Mouse (Mus musculus) lung, adult 18-20 months (tissue): ENCODE measurements at regions not wholly inside any gene's neighbourhood (a gene's known extent, or its start where the extent isn't known, plus 50 kb on each side); places are given as distances from the start of the nearest gene placed in this dataset.
A peak's percentile ranks its signal among the peaks of the same experiment; 100 is the strongest.

ENCODE experiments used
- DNase-seq, 2 experiments: peaks; one replicate each; pipeline ENCODE4 v3.0.0; 2022; ENCODE audit warnings: mixed read lengths in 2 of 2

DNA sequence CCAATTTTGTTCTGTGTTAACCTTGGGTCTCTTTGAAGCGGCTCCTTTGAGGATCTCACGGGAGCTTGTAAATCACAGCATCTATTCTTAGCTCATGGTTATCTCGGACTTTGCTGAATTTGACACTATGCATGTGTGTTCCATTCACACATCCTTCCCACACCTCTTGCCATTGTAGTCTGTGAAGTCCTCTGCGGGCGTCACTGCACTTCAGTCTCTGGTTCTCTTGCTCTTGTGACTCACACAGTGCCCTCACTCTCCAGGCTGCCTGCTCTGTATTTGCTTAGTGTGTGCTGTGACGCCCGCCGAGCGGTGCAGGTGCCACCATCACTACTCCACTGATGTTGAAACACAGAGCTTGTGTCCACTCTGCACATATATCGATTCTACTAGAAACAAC, 1271.2 kb downstream of the Synb start:
- DNase-seq: no peak

DNA sequence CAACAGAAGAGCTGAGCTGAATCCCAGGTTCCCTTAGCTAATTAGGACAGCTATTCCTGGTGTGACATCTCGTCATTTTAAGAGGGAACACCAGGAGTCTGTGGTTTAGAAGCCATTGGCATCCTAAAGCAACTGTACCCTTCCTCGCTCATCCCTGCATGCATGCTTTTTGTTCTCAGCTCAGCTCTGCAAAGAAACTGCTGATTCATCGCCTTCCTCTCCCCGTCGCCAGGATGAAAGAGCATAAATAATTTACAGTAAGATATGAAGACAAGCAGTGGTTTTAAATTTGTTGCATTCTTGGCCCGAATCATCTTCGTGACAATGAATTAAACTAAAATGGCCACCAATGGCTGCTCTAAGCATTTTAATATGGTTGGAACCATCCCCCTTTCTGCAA, 1272.9 kb downstream of the Synb start:
- DNase-seq: no peak

DNA sequence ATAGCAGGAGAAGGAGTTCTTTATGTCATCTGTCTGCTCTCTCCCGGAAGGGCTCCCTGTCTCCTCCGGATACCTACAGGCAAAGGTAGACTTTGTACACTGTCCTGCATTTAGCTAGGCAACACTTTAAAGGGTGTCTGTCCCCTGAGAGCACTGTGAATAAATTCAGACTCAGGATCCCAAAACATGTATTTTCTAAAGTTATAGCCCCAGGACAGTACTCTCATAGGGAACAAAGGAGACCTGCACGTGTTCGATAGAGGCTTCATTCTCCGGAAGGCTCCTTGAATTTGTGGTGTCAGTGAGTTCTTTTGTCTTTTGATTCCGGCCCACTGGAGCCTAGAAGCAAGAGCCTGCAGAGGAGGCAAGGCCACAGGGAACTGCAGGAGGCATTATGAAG, 1273.3 kb downstream of the Synb start:
- no peak for DNase-seq

DNA sequence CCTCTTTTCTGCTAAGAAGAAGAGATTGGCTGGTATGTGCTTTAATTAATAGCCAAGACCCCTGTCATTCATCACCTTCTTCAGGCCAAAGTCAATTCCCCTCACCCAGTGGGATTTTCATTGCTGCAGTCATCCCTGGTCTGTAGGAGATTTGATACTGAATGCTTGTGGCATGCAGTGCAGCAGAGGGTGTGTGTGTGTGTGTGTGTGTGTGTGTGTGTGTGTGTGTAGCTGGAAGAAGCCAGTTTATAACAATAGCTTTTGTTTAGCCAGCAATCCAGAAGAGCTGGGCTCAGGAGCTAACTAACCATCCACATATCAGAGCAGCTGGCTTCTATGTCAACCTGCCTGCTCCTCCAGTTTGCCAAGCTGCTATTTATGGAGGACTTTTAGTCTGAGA, 1275.4 kb downstream of the Synb start:
- DNase-seq: no peak

DNA sequence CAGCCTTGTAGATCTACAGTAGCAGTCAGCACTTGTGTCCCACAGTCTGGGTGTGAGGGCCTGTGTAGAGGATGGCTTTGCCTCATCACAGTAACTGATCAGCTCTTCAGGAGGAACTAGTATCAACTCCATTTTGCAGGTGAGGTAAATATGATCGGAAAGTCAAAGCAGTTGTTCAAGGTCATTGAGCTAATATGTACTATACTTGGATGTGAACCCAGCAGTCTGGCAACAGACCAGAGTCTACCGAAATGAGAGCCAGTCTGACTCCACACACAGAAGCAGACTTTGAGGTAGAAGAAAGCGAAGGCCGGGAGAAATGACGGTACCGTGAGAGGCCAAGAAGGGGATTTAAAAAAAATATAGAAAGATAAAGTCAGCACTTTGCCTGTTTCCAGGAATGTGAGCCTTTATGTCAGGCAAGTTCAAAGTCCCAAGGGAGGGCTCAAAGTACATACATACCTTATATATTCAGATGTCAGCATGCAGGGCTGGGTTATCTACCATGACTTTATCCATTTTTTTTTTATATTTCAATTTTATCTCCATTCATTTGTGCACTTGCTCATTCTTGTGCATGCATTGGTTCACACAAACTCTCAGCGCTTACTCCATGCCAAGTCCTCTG, 1297.2 kb downstream of the Synb start:
- DNase-seq: no peak

DNA sequence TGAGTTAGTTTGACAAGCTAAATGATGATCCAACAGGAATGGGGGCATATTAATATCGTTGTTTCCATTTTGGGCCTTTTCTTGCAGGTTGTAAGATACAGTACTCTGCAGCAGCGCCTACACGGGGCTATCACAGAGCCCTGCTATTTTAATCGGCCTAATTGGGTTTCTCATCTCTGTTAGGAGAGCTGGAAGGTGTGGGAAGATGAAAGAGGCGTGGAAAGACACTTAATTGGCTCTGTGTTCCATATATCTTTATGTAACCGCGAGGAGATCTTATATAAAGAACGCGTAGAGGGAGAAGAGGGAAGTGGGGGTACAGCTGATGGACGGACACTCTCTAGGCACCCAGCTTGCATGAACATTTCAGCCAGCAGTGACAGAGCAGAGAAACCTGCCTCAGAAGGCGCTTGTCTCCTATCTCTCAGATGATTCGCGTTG, 1300.5 kb downstream of the Synb start:
- no peak for DNase-seq

DNA sequence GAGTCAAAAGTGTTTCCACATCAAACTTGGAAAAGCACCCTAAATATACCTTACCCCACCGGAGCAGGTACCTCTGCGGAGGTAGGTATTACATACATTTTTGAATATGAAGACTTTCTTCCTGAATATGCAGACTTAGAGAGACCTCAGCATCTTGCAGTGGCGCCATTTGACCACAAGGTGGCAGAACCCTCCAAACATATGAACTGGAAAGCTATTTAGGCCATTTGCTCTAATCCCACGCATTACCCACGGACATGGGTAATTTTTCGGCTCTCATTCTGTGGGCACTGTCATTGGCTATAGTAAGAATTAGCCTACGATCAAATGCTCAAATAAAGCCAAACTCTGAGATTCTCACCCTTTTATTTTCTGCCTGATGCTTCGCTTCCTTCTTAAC, 1301.0 kb downstream of the Synb start:
- DNase-seq: peak; percentile 5 to 18

DNA sequence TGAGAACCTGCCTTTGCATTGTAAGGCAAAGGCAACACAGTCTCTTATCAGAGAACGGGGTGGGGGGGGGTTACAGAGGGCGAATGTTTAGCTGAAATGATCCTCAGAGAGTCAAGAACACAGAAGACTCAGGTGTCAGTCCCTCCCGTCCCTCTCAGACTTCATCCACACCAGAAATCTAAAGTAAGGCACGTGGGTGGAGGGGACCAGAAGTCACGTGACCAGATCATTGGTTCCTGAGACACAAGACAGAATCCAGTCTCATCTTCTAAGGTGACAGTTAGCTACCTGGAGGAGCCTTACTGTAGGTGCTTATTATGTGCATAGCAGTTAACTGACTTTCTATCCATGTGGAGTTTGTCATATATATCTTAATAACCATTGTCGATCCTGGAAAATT, 1302.0 kb downstream of the Synb start:
- no peak for DNase-seq

DNA sequence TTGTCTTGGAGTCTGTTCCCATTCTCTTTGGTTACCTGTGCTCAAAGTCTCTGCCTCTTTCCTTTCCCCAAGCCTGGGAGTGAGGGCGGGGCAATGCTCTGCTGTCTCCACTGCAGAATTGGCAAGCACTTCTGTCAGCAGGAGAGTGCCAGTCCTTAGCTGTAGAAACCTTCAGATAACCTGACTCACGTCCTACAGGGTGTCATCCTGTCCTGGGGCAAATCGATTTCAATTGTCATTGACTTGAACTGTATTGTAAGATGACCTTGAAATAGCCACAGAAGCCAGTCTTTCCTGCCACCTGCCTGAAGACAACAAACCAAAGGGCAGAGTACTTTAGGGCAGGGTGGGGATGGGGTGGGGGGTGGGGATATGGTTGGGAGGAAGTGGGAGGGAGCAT, 1303.8 kb downstream of the Synb start:
- DNase-seq: no peak
